Mouse (Mus musculus) G1E (cell line): ENCODE data around the gene D6Ertd527e. TPM values are rescaled to one million over a fixed set of nuclear protein-coding genes. Genes with fewer than 3 reads are reported as not detected.

Experiments used
- ATAC-seq: 2 replicates; pipeline ENCODE4 v1.8.0; 2016; ENCODE audit warnings: mild to moderate bottlenecking; ENCODE audit not compliant: insufficient number of reproducible peaks, poor library complexity, low FRiP score, severe bottlenecking; ENCODE audit errors: extremely low read depth
- DNase-seq: peaks from one replicate; pipeline ENCODE4 v3.0.0; 2012; ENCODE audit warnings: low spot score
- H3K27me3 ChIP-seq: 2 replicates; pipeline ENCODE4 v1.6.1; 2012; ENCODE audit warnings: mild to moderate bottlenecking, low read length, inconsistent platforms; ENCODE audit not compliant: insufficient read depth
- H3K36me3 ChIP-seq: replicated peaks from 2 replicates; pipeline ENCODE3; 2012; ENCODE audit warnings: mild to moderate bottlenecking, inconsistent platforms
- H3K4me1 ChIP-seq: 2 replicates; pipeline ENCODE4 v1.6.1; 2012; ENCODE audit warnings: low read depth, low read length, inconsistent platforms, mixed read lengths; ENCODE audit not compliant: insufficient read depth
- H3K4me3 ChIP-seq: 2 replicates; pipeline ENCODE4 v1.5.1; 2012; ENCODE audit warnings: low read depth, mild to moderate bottlenecking, inconsistent platforms, low read length, moderate library complexity, mixed read lengths
- H3K9me3 ChIP-seq: replicated peaks from 2 replicates; pipeline ENCODE4 v1.6.1; 2012; ENCODE audit warnings: inconsistent platforms
- CTCF ChIP-seq: IDR thresholded peaks from 2 replicates; pipeline ENCODE4 v1.5.1; 2012; ENCODE audit warnings: low read depth, low read length, inconsistent platforms, mixed read lengths
- GATA1 ChIP-seq: IDR thresholded peaks from 2 replicates; pipeline ENCODE4 v1.6.1; 2012; ENCODE audit warnings: borderline replicate concordance, low read length, inconsistent platforms, mixed read lengths
- GATA2 ChIP-seq: IDR thresholded peaks from 2 replicates; pipeline ENCODE4 v1.6.1; 2012; ENCODE audit warnings: low read depth, low read length, inconsistent platforms, borderline replicate concordance
- POLR2AphosphoS5 ChIP-seq: IDR thresholded peaks from 2 replicates; pipeline ENCODE4 v1.6.1; 2012; ENCODE audit warnings: low read depth, low read length, inconsistent platforms; ENCODE audit not compliant: insufficient replicate concordance
- TAL1 ChIP-seq: conservative IDR thresholded peaks from 2 replicates; pipeline ENCODE4 v1.6.1; 2012; ENCODE audit warnings: low read depth, low read length, inconsistent platforms, mixed read lengths
- polyA plus RNA-seq: library from polyadenylated mRNA; stranded (reverse); fragments of >175 nt; gene quantifications from 2 replicates; pipeline ENCODE4 v1.2.3, GENCODE M21; 2012
- total RNA-seq, 2 experiments: library from RNA; stranded (forward) in 1 of 2; stranded (reverse) in 1 of 2; fragments of 200-1000 nt in 1 of 2; fragments of >200 nt in 1 of 2; fragmentation: Nextera tagmentation in 1 of 2; gene quantifications; 2 replicates each; pipeline ENCODE4 v1.2.3; 2014 to 2017

Gene D6Ertd527e
- total and polyA plus RNA-seq, 3 experiments: 0.14 to 0.16 TPM; not detected in 1

DNA sequence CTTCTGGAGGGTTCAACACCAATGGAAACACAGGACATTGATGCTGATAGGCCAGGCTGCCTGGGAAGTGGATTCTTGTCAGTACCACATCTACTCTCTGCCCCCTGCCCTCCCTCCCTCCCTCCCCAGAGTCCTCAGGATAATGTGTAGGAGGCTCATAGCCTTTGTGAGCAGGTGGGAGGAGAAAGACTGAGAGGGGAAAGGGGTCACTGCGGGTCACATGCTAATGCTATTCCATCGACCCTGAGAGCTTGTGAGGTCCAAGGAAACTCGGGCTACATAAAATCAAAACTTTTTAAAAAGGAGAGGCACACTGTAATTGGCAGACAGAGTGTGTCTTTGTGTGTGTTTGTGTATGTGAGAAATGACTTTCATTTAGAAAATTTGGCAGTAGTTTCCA, 5.3 kb upstream of the D6Ertd527e start:
- ATAC-seq (no peak), DNase-seq (no peak)
- TF ChIP-seq TAL1 (no peak), CTCF (no peak), GATA1 (no peak), POLR2AphosphoS5 (no peak), GATA2 (no peak)
- Histone ChIP-seq H3K9me3 (no peaks in the 10 kb centered on the region), H3K36me3 (peaks cover 12% of the 10 kb centered on the region), H3K27me3 (no peaks in the 10 kb centered on the region), H3K4me1 (peaks cover 74% of the 10 kb centered on the region), H3K4me3 (no peak overlapping the region)

GRCm38 (mm10) chr6:87099671-87100296, 4.8 kb upstream of the D6Ertd527e start:
- no peak for TF ChIP-seq POLR2AphosphoS5
- no peak for TF ChIP-seq GATA2
- Histone ChIP-seq H3K4me3 (no peak overlapping the region), H3K27me3 (peaks cover under 1% of the 10 kb centered on the region; the same call in 1 of the 2 replicates), H3K36me3 (peaks cover 10% of the 10 kb centered on the region), H3K9me3 (no peaks in the 10 kb centered on the region), H3K4me1 (peaks cover 76% of the 10 kb centered on the region)
- ATAC-seq: no peak
- no peak for DNase-seq

DNA sequence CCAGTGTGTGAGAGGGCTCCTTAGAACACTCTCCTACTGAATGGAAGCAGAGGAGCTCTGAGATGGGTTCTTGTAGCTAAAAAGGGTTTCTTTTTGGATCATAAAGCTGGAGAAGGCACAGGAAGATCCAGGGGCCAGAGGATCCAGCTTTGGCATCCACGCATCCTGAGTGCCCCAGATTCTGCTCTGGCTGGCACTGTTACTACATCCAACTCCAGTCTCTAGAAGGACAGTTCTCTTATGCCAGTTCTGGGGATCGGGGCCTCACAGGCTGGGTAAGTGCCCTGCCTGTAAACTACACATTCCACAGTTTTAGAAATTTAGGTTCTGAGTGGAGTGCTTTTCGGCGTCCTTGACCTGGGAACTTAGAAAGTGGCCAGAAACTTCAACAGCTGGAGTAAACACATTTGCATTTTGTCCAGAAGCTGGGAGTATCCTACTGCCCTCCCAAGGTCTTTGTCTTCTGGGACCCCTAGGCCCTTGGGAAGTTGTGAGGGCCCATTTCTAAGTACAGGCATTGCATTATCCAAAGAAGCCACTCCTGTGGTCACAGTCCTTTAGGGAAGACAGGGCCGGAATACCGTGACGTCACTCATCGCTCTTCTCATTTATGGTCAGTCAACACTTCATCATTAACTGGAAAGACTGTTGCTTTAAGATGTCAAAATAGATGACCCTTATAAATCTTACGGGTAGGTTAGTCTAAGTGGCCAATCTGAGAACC, 4.1 kb upstream of the D6Ertd527e start:
- TF ChIP-seq TAL1 (no peak), GATA1 (no peak), POLR2AphosphoS5 (no peak), CTCF (no peak), GATA2 (no peak)
- DNase-seq (no peak), ATAC-seq (no peak)
- H3K4me3 ChIP-seq: no peak overlapping the region; the same call in 1 of the 2 replicates
- peaks cover 4% of the 10 kb centered on the region for H3K36me3 ChIP-seq
- H3K27me3 ChIP-seq: peaks cover 7% of the 10 kb centered on the region
- no peaks in the 10 kb centered on the region for H3K9me3 ChIP-seq
- peaks cover 81% of the 10 kb centered on the region for H3K4me1 ChIP-seq

- Histone ChIP-seq H3K27me3 (peaks cover 9% of the 10 kb centered on the region), H3K9me3 (no peaks in the 10 kb centered on the region), H3K4me3 (peak overlapping the region; percentile 66; the same call in 1 of the 2 replicates), H3K36me3 (no peaks in the 10 kb centered on the region), H3K4me1 (peaks cover 78% of the 10 kb centered on the region)
- peak; percentile 40 for DNase-seq
- TF ChIP-seq TAL1 (no peak), CTCF (peak; percentile 70)
- peak; percentile 22; the same call in 1 of the 2 replicates for ATAC-seq
Observed at GRCm38 (mm10) chr6:87101281-87101954, 3.1 kb upstream of the D6Ertd527e start.

- no peaks in the 10 kb centered on the region for H3K36me3 ChIP-seq
- peaks cover 73% of the 10 kb centered on the region for H3K4me1 ChIP-seq
- peaks cover 9% of the 10 kb centered on the region for H3K27me3 ChIP-seq
- peak; percentile 43 for DNase-seq
- TF ChIP-seq POLR2AphosphoS5 (no peak), GATA2 (no peak), TAL1 (no peak)
- peak; percentile 34 for ATAC-seq
- no peaks in the 10 kb centered on the region for H3K9me3 ChIP-seq
- peak overlapping the region; percentile 61; the same call in 1 of the 2 replicates for H3K4me3 ChIP-seq
Observed at GRCm38 (mm10) chr6:87101955-87102353, 2.6 kb upstream of the D6Ertd527e start.

DNA sequence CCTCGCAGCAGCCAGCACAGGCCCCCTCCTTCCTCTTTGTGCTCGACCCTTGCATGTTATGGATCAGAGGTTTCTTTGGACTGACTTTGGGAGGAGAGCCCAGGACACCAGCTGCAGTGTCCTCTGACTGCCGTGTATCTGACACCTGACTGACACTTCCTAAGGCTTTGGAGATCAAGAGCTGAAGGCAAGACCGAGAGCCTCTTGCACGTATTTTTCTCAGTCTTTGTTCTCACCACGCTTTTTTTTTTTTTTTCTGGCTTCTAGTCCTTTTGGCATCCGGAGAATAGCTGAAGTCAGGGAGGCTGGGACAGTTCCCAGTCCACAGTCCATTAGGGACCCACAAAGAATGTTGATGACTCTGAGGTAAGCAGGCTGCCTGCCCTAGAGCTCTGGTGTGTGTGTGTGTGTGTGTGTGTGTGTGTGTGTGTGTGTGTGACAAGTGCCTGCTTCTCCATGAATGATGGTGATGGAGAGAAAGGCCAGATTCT, 2.1 kb upstream of the D6Ertd527e start:
- Histone ChIP-seq H3K4me1 (peaks cover 68% of the 10 kb centered on the region), H3K4me3 (peak overlapping the region; percentile 61; the same call in 1 of the 2 replicates), H3K36me3 (no peaks in the 10 kb centered on the region), H3K9me3 (no peaks in the 10 kb centered on the region), H3K27me3 (peaks cover 9% of the 10 kb centered on the region)
- no peak for DNase-seq
- TF ChIP-seq POLR2AphosphoS5 (no peak), CTCF (no peak), TAL1 (no peak), GATA2 (no peak), GATA1 (no peak)
- no peak for ATAC-seq
